Mouse (Mus musculus): ENCODE results near the gene Dpp9. TPM values are rescaled to one million over a fixed set of nuclear protein-coding genes. Genes with fewer than 3 reads are reported as not detected.

Dpp9 gene
- polyA plus RNA-seq, 1 experiment from 2014 or later, result 34.3 TPM

DNA sequence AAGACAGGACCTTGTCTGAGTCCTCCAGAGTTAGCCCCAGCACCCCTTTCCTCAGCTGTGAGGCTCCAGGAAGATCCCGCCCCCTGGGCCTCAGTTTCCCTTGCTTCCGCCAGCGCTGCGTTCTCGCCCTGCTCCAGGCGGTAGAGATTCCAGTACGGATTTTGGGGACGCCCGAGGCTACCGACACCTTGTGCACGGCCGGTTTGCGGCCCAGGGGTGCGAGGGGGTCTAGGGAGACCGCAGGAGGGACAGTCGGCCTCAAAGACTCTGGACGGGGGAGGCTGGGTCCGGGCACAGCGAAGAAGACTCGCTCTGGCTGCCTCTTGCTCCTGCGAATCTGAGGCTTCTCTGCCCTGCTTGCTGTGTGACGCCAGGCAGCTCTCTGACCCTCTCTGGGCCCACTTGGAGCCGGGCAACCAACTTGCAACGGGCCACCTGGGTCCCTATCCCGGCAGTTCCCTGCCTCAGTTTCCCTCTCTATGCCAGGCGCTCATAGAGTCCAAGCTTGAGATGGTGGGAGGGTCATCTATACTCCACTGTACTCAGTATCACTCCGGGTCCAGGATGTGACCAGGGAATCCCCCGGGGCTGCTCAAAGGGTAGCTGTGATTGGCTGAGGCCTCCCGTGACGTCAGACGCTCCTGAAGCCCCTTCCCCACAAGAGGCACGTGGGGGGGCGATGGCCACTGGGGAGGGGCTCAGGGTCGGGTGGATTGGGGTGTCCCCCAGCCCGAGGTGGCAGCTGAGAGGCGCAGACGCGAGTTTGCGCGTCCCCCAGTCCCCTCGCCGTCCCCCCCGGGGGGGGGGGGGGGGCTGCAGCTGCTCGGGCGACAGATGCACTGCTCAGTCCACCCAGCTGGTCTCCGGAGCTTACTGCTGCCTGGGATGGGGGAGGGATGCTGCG is 76.8 kb downstream of the Dpp9 start:
- Histone ChIP-seq H3K27ac (peak overlapping the region; percentile 43; the same call in 1 of the 2 replicates), H3K27me3 (ENCODE audit: insufficient read depth, poor library complexity, severe bottlenecking) (peaks cover 98% of the 10 kb centered on the region), H3K9me3 (no peaks in the 10 kb centered on the region), H3K4me1 (peaks cover 43% of the 10 kb centered on the region), H3K4me3 (peak overlapping the region; percentile 48), H3K36me3 (no peaks in the 10 kb centered on the region)
- no peak for DNase-seq (ENCODE audit: low spot score)
- under 1% methylated on average over 39 of the region's 47 CpGs for WGBS

DNA sequence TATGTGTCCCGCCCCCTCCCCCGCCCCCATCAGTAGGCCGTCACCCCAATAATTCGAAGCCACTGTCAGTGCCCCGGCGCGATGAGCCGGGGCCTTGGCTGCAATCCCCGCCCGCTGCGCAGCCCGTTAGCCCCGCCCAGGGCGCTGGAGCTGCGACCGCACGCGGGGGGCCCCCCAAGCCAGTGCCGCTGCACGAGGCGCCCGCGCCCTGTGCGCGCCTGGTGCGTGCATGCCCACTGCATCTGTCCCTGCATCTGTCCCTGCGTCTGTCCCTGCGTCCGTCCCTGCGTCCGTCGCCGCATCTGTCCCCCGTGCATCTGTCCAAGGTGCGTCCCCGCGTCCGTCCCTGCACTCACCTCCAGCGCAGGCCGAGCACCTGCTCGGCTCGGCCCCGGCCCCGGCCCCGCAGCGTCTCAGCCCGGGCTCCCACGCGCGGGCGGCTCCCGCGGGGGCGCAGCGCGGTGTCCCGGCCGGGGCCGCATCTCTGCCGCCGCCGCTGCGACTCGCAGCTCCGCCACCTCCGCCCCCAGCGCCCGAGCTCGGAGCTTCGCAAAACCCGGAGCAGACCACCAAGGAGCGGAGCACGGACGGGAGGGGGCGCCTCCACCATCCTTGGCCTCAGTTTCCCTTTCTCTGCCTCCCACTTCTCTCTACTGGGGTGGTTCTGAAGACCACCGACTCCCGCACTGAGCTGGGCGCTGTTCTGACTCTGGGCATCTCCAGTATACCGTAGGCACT is 78.7 kb downstream of the Dpp9 start, which contains the start of gene Sema6b:
TSS of gene Sema6b (minus strand) at position 486 of the 738 bp plus-strand sequence.
- peaks cover 44% of the 10 kb centered on the region for H3K4me1 ChIP-seq
- H3K36me3 ChIP-seq, result no peaks in the 10 kb centered on the region
- H3K27ac ChIP-seq, result no peak within 1 kb of the TSS
- H3K9me3 ChIP-seq, result no peaks in the 10 kb centered on the region
- no peak for DNase-seq (ENCODE audit: low spot score)
- H3K27me3 ChIP-seq (ENCODE audit: insufficient read depth, poor library complexity, severe bottlenecking), result peaks cover 98% of the 10 kb centered on the region
- under 1% methylated on average over 79 of the region's 79 CpGs for WGBS
- peak within 1 kb of the TSS; percentile 74 for H3K4me3 ChIP-seq

DNA sequence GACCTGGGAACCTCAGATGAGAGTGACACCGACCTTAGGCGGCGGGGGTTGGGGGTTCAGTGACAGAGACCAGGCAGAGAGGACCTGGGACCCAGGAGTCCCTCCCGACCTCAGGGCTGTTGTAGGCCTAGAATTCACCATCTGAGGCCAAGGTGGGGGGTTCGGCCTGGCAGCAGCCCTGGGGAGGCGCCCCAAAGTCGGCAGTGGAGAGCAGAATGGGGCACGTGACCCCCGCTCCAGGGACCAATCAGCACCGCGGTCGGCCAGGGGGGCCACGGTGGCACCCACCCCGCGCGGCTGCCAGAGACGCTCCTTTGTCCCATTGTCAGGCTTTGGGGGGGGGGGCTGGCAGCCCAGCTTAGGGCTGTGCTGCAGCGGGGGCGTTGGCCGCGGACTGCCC is 79.3 kb downstream of the Dpp9 start:
- Histone ChIP-seq H3K4me3 (peak overlapping the region; percentile 74), H3K9me3 (no peaks in the 10 kb centered on the region), H3K4me1 (peaks cover 51% of the 10 kb centered on the region), H3K36me3 (no peaks in the 10 kb centered on the region), H3K27me3 (ENCODE audit: insufficient read depth, poor library complexity, severe bottlenecking) (peaks cover 92% of the 10 kb centered on the region), H3K27ac (no peak overlapping the region)
- 14% methylated on average over 10 of the region's 21 CpGs for WGBS
- DNase-seq (ENCODE audit: low spot score), result no peak

DNA sequence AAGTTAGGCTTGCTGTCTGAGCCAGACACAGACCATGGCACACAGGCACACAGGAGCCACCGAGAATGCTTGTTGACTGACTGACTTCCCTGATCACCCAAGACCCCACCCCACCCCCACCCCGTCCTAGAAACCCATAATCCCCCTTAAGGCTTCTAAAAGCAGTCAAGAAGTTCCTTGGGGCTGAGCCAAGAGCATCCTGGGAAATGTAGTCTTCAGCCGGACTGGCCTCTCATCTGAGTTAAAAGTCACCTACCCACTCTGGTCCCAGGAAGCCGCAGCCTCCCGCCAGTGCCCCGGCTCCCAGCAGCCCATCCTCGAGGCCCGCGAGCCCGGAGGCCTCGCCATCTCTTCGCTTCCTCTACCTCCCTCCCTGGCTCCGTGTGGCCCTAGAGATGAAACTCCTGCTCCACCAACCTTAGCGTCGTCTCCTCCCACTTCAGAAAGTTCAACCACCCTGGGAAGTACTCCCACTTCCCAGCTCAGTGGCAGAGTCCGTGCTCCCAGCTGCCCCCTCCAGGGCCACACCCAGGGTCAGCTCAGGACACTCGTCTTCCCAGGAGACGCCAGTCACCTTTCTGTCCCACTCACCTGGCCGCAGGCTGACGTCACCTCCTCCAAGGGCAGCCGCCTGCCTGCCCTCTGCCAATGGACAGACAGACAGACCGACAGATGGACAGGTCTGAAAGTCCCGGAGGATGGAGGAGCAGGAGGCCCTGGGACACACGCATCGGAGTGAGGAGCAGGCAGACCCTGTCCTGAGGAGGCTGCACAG is 80.7 kb downstream of the Dpp9 start:
- 16% methylated on average over 25 of the region's 25 CpGs for WGBS
- DNase-seq (ENCODE audit: low spot score), result no peak
- 0 out of 2 replicates have a peak overlapping the region, but pooled peaks have one; percentile 22 for H3K4me3 ChIP-seq
- H3K27me3 ChIP-seq (ENCODE audit: insufficient read depth, poor library complexity, severe bottlenecking), result peaks cover 79% of the 10 kb centered on the region
- no peaks in the 10 kb centered on the region for H3K36me3 ChIP-seq
- peaks cover 64% of the 10 kb centered on the region for H3K4me1 ChIP-seq
- H3K27ac ChIP-seq, result no peak overlapping the region
- H3K9me3 ChIP-seq, result no peaks in the 10 kb centered on the region

MicroRNAs encoded within 50 kb of the gene (microRNA counts, 519-probe panel; counts per million panel counts)
- not detected for microRNA mmu-miR-7b

Small RNAs within 50 kb of the gene (microRNA-seq; reads per million reads assigned to microRNA genes)
- not detected for gene Gm44397
- gene Mir7b, result 1.5 reads per million

Other genes starting within 250 kb of the Dpp9 start
- gene Shd, start 248.4 kb downstream of the Dpp9 start, polyA plus RNA-seq (2016; fragmentation: Nextera tagmentation; extraction: Ambion mirVana), result 11.3 and 15.2 TPM in 2 replicates
- gene Fsd1, start 232.4 kb downstream of the Dpp9 start, polyA plus RNA-seq (2016; fragmentation: Nextera tagmentation; extraction: Ambion mirVana), result 8.4 and 23.2 TPM in 2 replicates
- gene Stap2, start 213.3 kb downstream of the Dpp9 start, polyA plus RNA-seq (2016; fragmentation: Nextera tagmentation; extraction: Ambion mirVana), result 7.7 and 8.0 TPM in 2 replicates
- 69.5 and 111 TPM in 2 replicates for gene Mpnd, start 213.2 kb downstream of the Dpp9 start, polyA plus RNA-seq (2016; fragmentation: Nextera tagmentation; extraction: Ambion mirVana)
- gene Sh3gl1, start 182.3 kb downstream of the Dpp9 start, polyA plus RNA-seq (2016; fragmentation: Nextera tagmentation; extraction: Ambion mirVana), result 117 and 155 TPM in 2 replicates
- gene Chaf1a, start 178.5 kb downstream of the Dpp9 start, polyA plus RNA-seq (2016; fragmentation: Nextera tagmentation; extraction: Ambion mirVana), result 24.0 and 30.0 TPM in 2 replicates
- 33.1 and 34.3 TPM in 2 replicates for gene Ubxn6, start 143.9 kb downstream of the Dpp9 start, polyA plus RNA-seq (2016; fragmentation: Nextera tagmentation; extraction: Ambion mirVana)
- 121 and 139 TPM in 2 replicates for gene Hdgfl2, start 139.3 kb downstream of the Dpp9 start, polyA plus RNA-seq (2016; fragmentation: Nextera tagmentation; extraction: Ambion mirVana)
- gene Plin4, start 109.1 kb downstream of the Dpp9 start, polyA plus RNA-seq (2016; fragmentation: Nextera tagmentation; extraction: Ambion mirVana), result 0.05 and 0.08 TPM in 2 replicates
- gene Plin5, start 101.3 kb downstream of the Dpp9 start, polyA plus RNA-seq (2016; fragmentation: Nextera tagmentation; extraction: Ambion mirVana), result 0.18 and 0.46 TPM in 2 replicates
- gene Lrg1, start 96.9 kb downstream of the Dpp9 start, polyA plus RNA-seq (2016; fragmentation: Nextera tagmentation; extraction: Ambion mirVana), result not detected in 2 replicates
- gene Sema6b, start 78.6 kb downstream of the Dpp9 start, polyA plus RNA-seq (2016; fragmentation: Nextera tagmentation; extraction: Ambion mirVana), result 0.36 and 1.0 TPM in 2 replicates
- gene Tnfaip8l1, start 56.4 kb downstream of the Dpp9 start, polyA plus RNA-seq (2016; fragmentation: Nextera tagmentation; extraction: Ambion mirVana), result 5.5 and 6.0 TPM in 2 replicates
- 94.2 and 106 TPM in 2 replicates for gene Mydgf, start 35.0 kb downstream of the Dpp9 start, polyA plus RNA-seq (2016; fragmentation: Nextera tagmentation; extraction: Ambion mirVana)
- 15.0 and 20.3 TPM in 2 replicates for gene Fem1a, start 37.9 kb upstream of the Dpp9 start, polyA plus RNA-seq (2016; fragmentation: Nextera tagmentation; extraction: Ambion mirVana)
- 6.8 and 9.5 TPM in 2 replicates for gene Ticam1, start 57.9 kb upstream of the Dpp9 start, polyA plus RNA-seq (2016; fragmentation: Nextera tagmentation; extraction: Ambion mirVana)
- gene Plin3, start 74.0 kb upstream of the Dpp9 start, polyA plus RNA-seq (2016; fragmentation: Nextera tagmentation; extraction: Ambion mirVana), result 81.7 and 93.2 TPM in 2 replicates
- gene Arrdc5, start 81.4 kb upstream of the Dpp9 start, polyA plus RNA-seq (2016; fragmentation: Nextera tagmentation; extraction: Ambion mirVana), result not detected in 2 replicates
- 136 and 163 TPM in 2 replicates for gene Uhrf1, start 84.4 kb upstream of the Dpp9 start, polyA plus RNA-seq (2016; fragmentation: Nextera tagmentation; extraction: Ambion mirVana)
- 34.6 and 35.6 TPM in 2 replicates for gene Kdm4b, start 107.2 kb upstream of the Dpp9 start, polyA plus RNA-seq (2016; fragmentation: Nextera tagmentation; extraction: Ambion mirVana)